Mouse (Mus musculus) left cerebral cortex, postnatal 25 days (tissue): ENCODE measurements at regions not wholly inside any gene's neighbourhood (a gene's known extent, or its start where the extent isn't known, plus 50 kb on each side); places are given as distances from the start of the nearest gene placed in this dataset.

Experiments
- DNase-seq, 2 experiments: peaks; one replicate each; pipeline ENCODE4 v3.0.0; 2022; ENCODE audit warnings: low spot score in 2 of 2, mixed read lengths in 1 of 2
- intact Hi-C: fragments of 180-260 bp; cut with DNase I; formaldehyde crosslinking; loops from one replicate; pipeline ENCODE4 v1.15.1; 2025

DNA sequence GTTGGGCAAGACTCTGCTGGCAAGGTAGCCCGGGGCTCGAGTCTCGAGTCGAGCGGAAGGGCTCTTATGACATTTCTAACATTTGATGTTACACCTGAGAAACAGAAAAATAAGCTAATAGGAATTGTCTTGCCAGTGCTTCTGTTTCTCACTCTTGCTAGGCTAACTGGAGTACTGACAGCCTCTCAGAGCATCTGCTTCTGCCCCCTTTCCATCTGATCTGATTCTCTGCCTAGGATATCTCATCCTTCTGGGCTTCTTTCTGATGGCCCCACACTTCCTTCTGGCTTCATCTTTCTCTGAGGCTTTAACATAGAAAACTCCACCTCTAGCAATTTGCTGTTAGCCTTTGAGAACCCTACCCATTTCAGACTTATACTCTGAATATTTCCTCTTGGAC lies 95.0 kb upstream of the Arhgef9 start:
- no peak for DNase-seq
- intact Hi-C loops, result no loop called here

DNA sequence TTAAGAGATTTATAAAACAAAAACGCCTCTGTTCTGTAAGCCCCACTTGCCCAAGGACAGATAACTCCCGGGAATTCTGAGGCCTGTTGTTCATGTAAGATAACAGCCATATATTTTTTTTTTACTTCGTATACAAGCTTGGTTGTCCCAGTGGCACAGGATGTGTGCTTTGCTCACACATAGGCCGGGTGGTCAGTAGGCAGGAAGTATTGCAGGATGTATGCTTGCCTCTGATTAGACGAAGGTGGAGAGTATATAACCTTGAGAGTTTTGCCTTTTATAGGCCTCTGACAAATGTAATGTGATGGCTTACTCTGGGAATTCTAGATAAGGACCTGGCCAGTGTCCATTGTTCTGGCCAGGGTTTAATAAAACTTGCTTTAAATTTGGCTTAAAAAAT lies 85.4 kb upstream of the Arhgef9 start:
- intact Hi-C loops, result no loop called here
- no peak for DNase-seq

DNA sequence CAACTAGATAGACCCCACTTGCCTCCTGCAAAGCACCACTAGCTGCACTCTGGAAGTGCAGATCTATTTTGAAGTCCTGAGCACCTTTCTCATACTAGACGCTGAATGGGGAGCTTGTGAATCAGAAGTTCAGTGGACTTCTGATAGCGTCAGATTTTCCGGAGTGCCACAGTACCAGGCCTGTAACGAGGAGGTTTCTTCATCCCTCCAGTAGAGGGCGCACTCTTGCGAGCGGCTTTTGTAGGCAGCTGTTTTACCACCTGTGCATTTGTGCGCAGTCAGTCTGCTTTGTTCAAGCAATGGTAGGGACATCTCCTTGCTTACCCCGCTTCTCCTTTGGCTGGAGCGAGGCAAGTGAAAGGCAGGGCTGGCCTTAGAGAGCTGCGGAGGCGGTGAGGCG lies 56.9 kb upstream of the Arhgef9 start:
- DNase-seq, result peak; percentile 2 to 4
- intact Hi-C loops, result no loop called here
